Mouse (Mus musculus) kidney, postnatal 0 days (tissue): Measurements from ENCODE around the gene Apod. TPM values are rescaled to one million over a fixed set of nuclear protein-coding genes. Genes with fewer than 3 reads are reported as not detected.
A peak's percentile ranks its signal among the peaks of the same experiment; 100 is the strongest.

Experiments used
- ATAC-seq: fragments of 200-750 bp; cut with Nextera tagmentation; replicated peaks from 2 replicates; pipeline ENCODE4 v1.8.0; 2017; ENCODE audit warnings: low read depth, moderate number of reproducible peaks, moderate TSS enrichment, moderate library complexity; ENCODE audit not compliant: low FRiP score
- DNase-seq: peaks from one replicate; pipeline ENCODE4 v3.0.0-alpha.2; 2016; ENCODE audit warnings: low spot score
- H3K27ac ChIP-seq: fragments of 300-500 bp; sonication (generic); 2 replicates; pipeline ENCODE4 v1.5.1; 2014; ENCODE audit warnings: mild to moderate bottlenecking
- H3K27me3 ChIP-seq: fragments of 300-500 bp; sonication (generic); 2 replicates; pipeline ENCODE4 v1.6.1; 2014; ENCODE audit warnings: low read length, mixed read lengths; ENCODE audit not compliant: insufficient read depth
- H3K36me3 ChIP-seq: fragments of 300-500 bp; sonication (generic); 2 replicates; pipeline ENCODE4 v1.6.1; 2014; ENCODE audit warnings: low read length, mixed read lengths; ENCODE audit not compliant: insufficient read depth
- H3K4me1 ChIP-seq: fragments of 300-500 bp; sonication (generic); replicated peaks from 2 replicates; pipeline ENCODE4 v1.6.1; 2014; ENCODE audit warnings: antibody characterized with exemption, low read length, mixed read lengths; ENCODE audit not compliant: insufficient read depth
- H3K4me2 ChIP-seq: fragments of 300-500 bp; sonication (generic); 2 replicates; pipeline ENCODE4 v1.6.1; 2014; ENCODE audit warnings: mild to moderate bottlenecking, low read length, moderate library complexity, mixed read lengths
- H3K4me3 ChIP-seq: fragments of 300-500 bp; sonication (generic); replicated peaks from 2 replicates; pipeline ENCODE4 v1.5.1; 2014; ENCODE audit warnings: low read depth, low read length
- H3K9ac ChIP-seq: fragments of 300-500 bp; sonication (generic); 2 replicates; pipeline ENCODE4 v1.6.1; 2014; ENCODE audit warnings: low read depth, low read length
- H3K9me3 ChIP-seq: fragments of 300-500 bp; sonication (generic); replicated peaks from 2 replicates; pipeline ENCODE4 v1.6.1; 2016; ENCODE audit warnings: low read length, inconsistent platforms, mixed read lengths
- CTCF ChIP-seq: IDR thresholded peaks from 2 replicates; pipeline ENCODE4 v1.5.1; 2016; ENCODE audit warnings: antibody characterized with exemption, low read depth, mild to moderate bottlenecking, moderate library complexity
- WGBS: fragments of 180-500 bp; shearing (Covaris S2); extraction: QIAGEN DNeasy Blood & Tissue Kit; methylation state at CpG from one replicate; pipeline ENCODE4 v1.1.7; 2014; 5-methylcytosine and 5-hydroxymethylcytosine counted together
- microRNA-seq: library from miRNA; unstranded; fragments of <30 nt; microRNA quantifications from one replicate; pipeline ENCODE4, GENCODE M21; 2016
- polyA plus RNA-seq: library from polyadenylated mRNA; unstranded; fragments of >200 nt; fragmentation: Nextera tagmentation; extraction: Ambion mirVana; gene quantifications from 2 replicates; pipeline ENCODE4 v1.2.1, GENCODE M21; 2015

The Apod gene
- polyA plus RNA-seq, 1 experiment from 2014 or later, result 1.9 TPM

DNA sequence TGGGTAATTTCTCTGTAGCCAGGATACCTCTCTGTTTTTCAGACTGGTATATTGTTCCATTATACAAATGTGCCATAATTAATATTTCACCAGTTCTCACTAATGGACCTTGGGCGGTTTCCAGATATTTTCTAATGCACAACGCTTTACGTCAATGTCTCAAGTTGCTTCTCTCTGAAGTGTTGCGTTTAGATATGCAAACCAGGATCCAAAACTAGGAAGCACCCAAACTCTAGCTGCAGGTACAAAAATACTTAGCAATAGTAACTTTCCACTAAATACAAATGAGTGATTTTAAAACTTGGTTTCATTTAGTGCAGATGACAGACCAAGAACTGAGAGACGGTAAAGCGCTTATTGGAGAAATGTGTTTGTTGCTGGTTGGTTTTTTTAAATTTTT, 40.5 kb downstream of the Apod start:
- WGBS, result under 1% methylated on average over 6 of the region's 6 CpGs
- Histone ChIP-seq H3K27ac (peak overlapping the region; percentile 94), H3K36me3 (no peaks in the 10 kb centered on the region), H3K4me2 (peak overlapping the region; percentile 56), H3K4me1 (no peaks in the 10 kb centered on the region; the same call in 1 of the 2 replicates), H3K27me3 (no peaks in the 10 kb centered on the region), H3K9ac (peak overlapping the region; percentile 97), H3K4me3 (peak overlapping the region; percentile 89), H3K9me3 (no peaks in the 10 kb centered on the region)
- TF ChIP-seq CTCF, result no peak
- peak; percentile 33 for DNase-seq
- no peak for ATAC-seq

DNA sequence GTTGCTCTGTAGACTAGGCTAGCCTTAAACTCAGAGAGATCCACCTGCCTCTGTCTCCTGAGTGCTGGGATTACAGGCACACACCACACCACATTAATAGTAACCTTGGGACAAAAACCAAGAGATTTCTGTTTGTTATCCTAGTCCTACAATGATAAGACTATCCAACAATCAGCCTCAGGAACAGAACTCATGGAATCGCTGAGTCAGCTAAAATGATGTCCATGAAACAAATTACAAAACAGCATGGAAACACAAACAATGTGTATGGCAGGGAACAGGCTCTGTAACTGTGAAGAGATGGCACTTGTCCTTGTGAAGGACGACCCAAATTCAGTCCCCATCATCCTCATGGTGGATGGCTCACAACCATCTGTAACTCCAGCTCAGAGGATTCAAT, 47.9 kb downstream of the Apod start:
- TF ChIP-seq CTCF, result no peak
- H3K4me2 ChIP-seq, result no peak overlapping the region
- H3K4me3 ChIP-seq, result no peak overlapping the region
- 96% methylated on average over 2 of the region's 2 CpGs for WGBS
- H3K9ac ChIP-seq, result no peak overlapping the region
- H3K36me3 ChIP-seq, result 0 out of 2 replicates have a peak, but pooled peaks cover 5% of the 10 kb centered on the region
- ATAC-seq (no peak), DNase-seq (no peak)
- H3K9me3 ChIP-seq, result no peaks in the 10 kb centered on the region
- H3K27ac ChIP-seq, result no peak overlapping the region
- H3K4me1 ChIP-seq, result 0 out of 2 replicates have a peak, but pooled peaks cover 3% of the 10 kb centered on the region
- H3K27me3 ChIP-seq, result no peaks in the 10 kb centered on the region

DNA sequence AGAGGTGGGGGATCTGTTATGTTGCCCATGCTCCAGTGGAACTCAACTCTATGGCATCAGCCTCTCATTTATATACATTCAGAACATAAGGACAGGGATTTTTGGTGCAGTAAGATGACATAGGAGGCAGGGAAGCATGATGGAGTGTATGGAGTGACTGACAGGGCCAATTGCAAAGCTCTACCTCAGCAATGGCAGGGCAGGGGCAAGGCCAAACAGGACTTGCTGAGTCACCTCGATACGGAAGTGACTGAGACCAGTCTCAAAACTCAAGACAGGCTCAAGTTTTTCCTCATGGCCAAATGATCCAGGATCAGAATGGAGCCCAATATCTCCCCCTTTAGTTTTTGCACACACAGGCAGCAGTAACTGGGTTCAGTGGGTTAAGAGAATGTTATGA, 58.5 kb downstream of the Apod start:
- ATAC-seq, result no peak
- H3K4me3 ChIP-seq, result no peak overlapping the region
- no peaks in the 10 kb centered on the region for H3K27me3 ChIP-seq
- H3K36me3 ChIP-seq, result peaks cover 36% of the 10 kb centered on the region
- H3K9me3 ChIP-seq, result no peaks in the 10 kb centered on the region
- H3K4me1 ChIP-seq, result no peaks in the 10 kb centered on the region
- 90% methylated on average over 2 of the region's 2 CpGs for WGBS
- no peak for DNase-seq
- no peak overlapping the region for H3K27ac ChIP-seq
- no peak for TF ChIP-seq CTCF
- H3K9ac ChIP-seq, result no peak overlapping the region
- H3K4me2 ChIP-seq, result no peak overlapping the region

DNA sequence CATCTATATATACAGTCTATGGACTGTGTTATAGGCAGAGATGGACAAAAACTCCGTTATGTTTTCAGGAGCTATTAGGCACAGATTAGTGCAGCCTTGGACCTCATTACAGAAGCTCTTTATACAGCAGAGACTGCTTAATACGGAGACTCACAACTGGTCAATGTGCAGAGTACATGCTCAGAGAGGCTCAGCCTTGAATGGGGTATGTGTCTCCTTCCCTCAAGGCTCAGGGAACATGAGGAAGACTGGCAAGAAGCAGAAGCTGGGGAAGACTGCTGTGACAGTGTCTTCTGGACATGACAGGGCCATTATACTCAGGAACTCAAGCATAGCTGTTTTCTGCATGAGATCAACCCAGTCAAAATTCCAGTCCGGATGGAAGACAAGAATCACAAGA, 58.9 kb downstream of the Apod start:
- WGBS, result 84% methylated on average over 3 of the region's 3 CpGs
- no peak for TF ChIP-seq CTCF
- Histone ChIP-seq H3K4me1 (no peaks in the 10 kb centered on the region), H3K27ac (no peak overlapping the region), H3K27me3 (no peaks in the 10 kb centered on the region), H3K9me3 (no peaks in the 10 kb centered on the region), H3K4me2 (no peak overlapping the region), H3K4me3 (no peak overlapping the region), H3K36me3 (peaks cover 36% of the 10 kb centered on the region), H3K9ac (no peak overlapping the region)
- DNase-seq (no peak), ATAC-seq (no peak)

DNA sequence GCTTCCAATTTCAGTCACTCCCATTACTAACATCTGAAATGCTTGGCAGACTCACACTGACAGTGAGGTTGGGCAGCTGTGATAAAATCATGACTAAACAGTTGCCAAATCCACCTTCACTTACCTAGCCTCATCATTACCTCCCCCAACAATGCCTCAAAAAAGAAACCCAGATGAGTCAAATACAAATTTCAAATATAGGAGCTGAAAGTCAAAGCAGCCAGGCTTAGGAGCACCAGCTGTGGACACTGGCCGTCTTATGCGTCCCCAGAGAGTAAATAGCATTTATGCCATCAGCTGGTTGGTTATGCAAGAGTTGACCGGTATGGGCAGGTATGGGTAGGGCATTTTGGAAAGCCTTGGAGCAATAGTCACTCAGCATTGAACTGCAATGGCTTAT, 65.2 kb downstream of the Apod start:
- Histone ChIP-seq H3K27me3 (no peaks in the 10 kb centered on the region), H3K4me1 (no peaks in the 10 kb centered on the region), H3K9ac (no peak overlapping the region), H3K4me3 (no peak overlapping the region), H3K4me2 (no peak overlapping the region), H3K27ac (no peak overlapping the region), H3K9me3 (no peaks in the 10 kb centered on the region), H3K36me3 (peaks cover 8% of the 10 kb centered on the region; the same call in 1 of the 2 replicates)
- ATAC-seq, result no peak
- no peak for DNase-seq
- TF ChIP-seq CTCF, result no peak
- WGBS, result 87% methylated on average over 3 of the region's 3 CpGs

DNA sequence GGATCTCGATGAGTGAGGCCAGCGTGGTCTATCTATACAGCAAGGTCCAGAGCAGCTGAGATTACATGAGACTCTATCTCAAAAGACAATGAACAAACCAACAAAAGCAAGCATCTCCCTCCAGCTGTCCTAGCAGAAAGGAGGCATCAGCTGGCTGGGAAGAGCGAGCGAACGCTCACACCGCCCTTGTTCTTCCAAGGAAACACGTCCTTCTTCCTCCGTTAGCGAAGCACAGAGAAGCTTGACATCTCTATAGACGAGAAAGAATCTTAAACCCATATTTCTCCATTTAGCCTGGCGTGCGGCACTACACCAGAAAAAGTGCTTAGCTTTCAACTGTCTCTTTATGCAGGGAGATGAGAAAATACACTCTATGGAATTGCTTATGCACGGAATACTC, 65.9 kb downstream of the Apod start:
- WGBS, result 90% methylated on average over 13 of the region's 13 CpGs
- Histone ChIP-seq H3K4me3 (no peak overlapping the region), H3K27ac (no peak overlapping the region), H3K4me1 (no peaks in the 10 kb centered on the region), H3K9ac (no peak overlapping the region), H3K27me3 (no peaks in the 10 kb centered on the region), H3K4me2 (no peak overlapping the region), H3K36me3 (peaks cover 8% of the 10 kb centered on the region; the same call in 1 of the 2 replicates), H3K9me3 (no peaks in the 10 kb centered on the region)
- TF ChIP-seq CTCF, result no peak
- ATAC-seq, result no peak
- no peak for DNase-seq

DNA sequence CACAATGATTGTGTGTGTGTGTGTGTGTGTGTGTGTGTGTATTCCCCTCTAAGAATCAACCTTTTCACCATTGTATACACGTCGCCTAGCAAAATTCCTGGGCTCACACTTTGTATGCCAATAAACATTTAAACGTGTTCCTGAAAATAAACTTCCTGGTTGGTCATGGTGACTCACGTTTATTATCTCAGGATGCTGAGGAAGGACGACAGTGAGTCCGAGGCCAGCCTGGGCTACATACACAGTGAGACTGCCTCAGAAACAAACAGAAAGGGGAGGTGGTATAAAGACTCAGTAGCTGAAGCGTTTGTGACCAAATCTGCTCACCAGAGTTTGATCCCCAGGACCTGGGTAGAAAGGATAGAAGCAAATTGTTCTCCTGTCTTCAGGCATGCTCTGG, 67.2 kb downstream of the Apod start:
- ATAC-seq (no peak), DNase-seq (no peak)
- Histone ChIP-seq H3K9me3 (no peaks in the 10 kb centered on the region), H3K36me3 (0 out of 2 replicates have a peak, but pooled peaks cover 5% of the 10 kb centered on the region), H3K4me2 (no peak overlapping the region), H3K9ac (no peak overlapping the region), H3K27ac (no peak overlapping the region), H3K4me3 (no peak overlapping the region), H3K4me1 (no peaks in the 10 kb centered on the region), H3K27me3 (no peaks in the 10 kb centered on the region)
- TF ChIP-seq CTCF, result no peak
- WGBS, result 72% methylated on average over 7 of the region's 7 CpGs

Small RNA genes within 50 kb of the gene (microRNA-seq; reads per million reads assigned to microRNA genes)
- not detected for gene Gm27415

Other genes starting within 250 kb of the Apod start
- gene Xxylt1, start 233.4 kb downstream of the Apod start, polyA plus RNA-seq, result 17.6 and 20.0 TPM in 2 replicates
- 12.6 and 12.9 TPM in 2 replicates for gene Acap2, start 113.6 kb downstream of the Apod start, polyA plus RNA-seq
- gene Ppp1r2, start 39.5 kb downstream of the Apod start, polyA plus RNA-seq, result 112 and 118 TPM in 2 replicates
- 79.7 and 88.8 TPM in 2 replicates for gene Bdh1, start 107.5 kb upstream of the Apod start, polyA plus RNA-seq